Mouse (Mus musculus) embryonic facial prominence, embryonic 14.5 days (tissue): ENCODE data around the gene Ccdc85c. TPM values are rescaled to one million over a fixed set of nuclear protein-coding genes. Genes with fewer than 3 reads are reported as not detected.

Experiments used
- ATAC-seq: fragments of 200-750 bp; cut with Nextera tagmentation; 2 replicates; pipeline ENCODE4 v1.8.0; 2017; ENCODE audit warnings: low read depth, moderate number of reproducible peaks, moderate TSS enrichment
- DNase-seq: peaks from one replicate; pipeline ENCODE4 v3.0.0-alpha.2; 2015; ENCODE audit warnings: low spot score
- H3K27ac ChIP-seq: fragments of 300-500 bp; sonication (generic); replicated peaks from 2 replicates; pipeline ENCODE4 v1.5.1; 2014; ENCODE audit warnings: low read depth, mild to moderate bottlenecking, low read length, moderate library complexity
- H3K27me3 ChIP-seq: fragments of 300-500 bp; sonication (generic); replicated peaks from 2 replicates; pipeline ENCODE4 v1.6.1; 2014; ENCODE audit warnings: low read length; ENCODE audit not compliant: control insufficient read depth, insufficient read depth
- H3K36me3 ChIP-seq: fragments of 300-500 bp; sonication (generic); 2 replicates; pipeline ENCODE4 v1.6.1; 2014; ENCODE audit warnings: low read length, mixed read lengths; ENCODE audit not compliant: control insufficient read depth, insufficient read depth
- H3K4me1 ChIP-seq: fragments of 300-500 bp; sonication (generic); 2 replicates; pipeline ENCODE4 v1.6.1; 2014; ENCODE audit warnings: antibody characterized with exemption, low read length; ENCODE audit not compliant: control insufficient read depth, insufficient read depth
- H3K4me2 ChIP-seq: fragments of 300-500 bp; sonication (generic); 2 replicates; pipeline ENCODE4 v1.6.1; 2014; ENCODE audit warnings: low read depth, mild to moderate bottlenecking, low read length, moderate library complexity, mixed read lengths
- H3K4me3 ChIP-seq: fragments of 300-500 bp; sonication (generic); 2 replicates; pipeline ENCODE4 v1.5.1; 2014; ENCODE audit warnings: low read depth, mild to moderate bottlenecking, low read length
- H3K9ac ChIP-seq: fragments of 300-500 bp; sonication (generic); 2 replicates; pipeline ENCODE4 v1.6.1; 2014; ENCODE audit warnings: low read depth, mild to moderate bottlenecking, low read length, moderate library complexity, mixed read lengths
- H3K9me3 ChIP-seq: fragments of 300-500 bp; sonication (generic); 2 replicates; pipeline ENCODE4 v1.6.1; 2016; ENCODE audit warnings: low read length; ENCODE audit not compliant: control insufficient read depth
- WGBS: fragments of 180-500 bp; shearing (Covaris S2); extraction: QIAGEN DNeasy Blood & Tissue Kit; methylation state at CpG from one replicate; pipeline ENCODE4 v1.1.7; 2014; 5-methylcytosine and 5-hydroxymethylcytosine counted together
- polyA plus RNA-seq: library from polyadenylated mRNA; unstranded; fragments of >200 nt; fragmentation: Nextera tagmentation; extraction: Ambion mirVana; gene quantifications from 2 replicates; pipeline ENCODE4 v1.2.1, GENCODE M21; 2014

The Ccdc85c gene
- polyA plus RNA-seq, 1 experiment from 2014 or later = 4.7 TPM

- DNase-seq (no peak), ATAC-seq (no peak)
- peaks cover 35% of the 10 kb centered on the region for H3K4me1 ChIP-seq
- no peaks in the 10 kb centered on the region for H3K9me3 ChIP-seq
- H3K27me3 ChIP-seq = no peaks in the 10 kb centered on the region
- 78% methylated on average over 14 of the region's 14 CpGs for WGBS
- no peak overlapping the region for H3K4me2 ChIP-seq
- H3K9ac ChIP-seq = no peak overlapping the region
- H3K27ac ChIP-seq = no peak overlapping the region
- no peaks in the 10 kb centered on the region for H3K36me3 ChIP-seq
- no peak overlapping the region for H3K4me3 ChIP-seq
These were observed 40.2 kb downstream of the Ccdc85c start for GRCm38 (mm10) chr12:108234832-108235602.

GRCm38 (mm10) chr12:108233736-108234135, 41.5 kb downstream of the Ccdc85c start:
- no peaks in the 10 kb centered on the region for H3K9me3 ChIP-seq

GRCm38 (mm10) chr12:108231901-108232300, 43.3 kb downstream of the Ccdc85c start:
- 46% methylated on average over 9 of the region's 9 CpGs for WGBS
- Histone ChIP-seq H3K36me3 (no peaks in the 10 kb centered on the region), H3K27me3 (no peaks in the 10 kb centered on the region), H3K9me3 (no peaks in the 10 kb centered on the region), H3K27ac (no peak overlapping the region), H3K9ac (no peak overlapping the region), H3K4me2 (no peak overlapping the region), H3K4me1 (peaks cover 8% of the 10 kb centered on the region; the same call in 1 of the 2 replicates), H3K4me3 (no peak overlapping the region)
- no peak for ATAC-seq
- DNase-seq = no peak

More at GRCm38 (mm10) chr12:108233736-108234135, 41.5 kb downstream of the Ccdc85c start:
- no peaks in the 10 kb centered on the region for H3K36me3 ChIP-seq
- no peak for ATAC-seq
- H3K4me3 ChIP-seq = no peak overlapping the region
- no peak overlapping the region for H3K27ac ChIP-seq
- 77% methylated on average over 6 of the region's 6 CpGs for WGBS
- no peaks in the 10 kb centered on the region for H3K27me3 ChIP-seq
- no peak overlapping the region for H3K4me2 ChIP-seq
- DNase-seq = no peak
- peaks cover 22% of the 10 kb centered on the region; the same call in 1 of the 2 replicates for H3K4me1 ChIP-seq
- no peak overlapping the region for H3K9ac ChIP-seq

GRCm38 (mm10) chr12:108230821-108231794, 44.1 kb downstream of the Ccdc85c start:
- no peaks in the 10 kb centered on the region for H3K27me3 ChIP-seq
- no peak overlapping the region for H3K27ac ChIP-seq
- DNase-seq = no peak
- ATAC-seq = no peak
- no peaks in the 10 kb centered on the region for H3K9me3 ChIP-seq
- no peaks in the 10 kb centered on the region for H3K36me3 ChIP-seq
- 57% methylated on average over 16 of the region's 18 CpGs for WGBS
- H3K9ac ChIP-seq = no peak overlapping the region
- H3K4me3 ChIP-seq = no peak overlapping the region
- H3K4me2 ChIP-seq = no peak overlapping the region
- H3K4me1 ChIP-seq = peaks cover 9% of the 10 kb centered on the region; the same call in 1 of the 2 replicates

GRCm38 (mm10) chr12:108230077-108230476, 45.1 kb downstream of the Ccdc85c start:
- Histone ChIP-seq H3K27ac (no peak overlapping the region), H3K4me3 (no peak overlapping the region), H3K4me2 (no peak overlapping the region), H3K27me3 (no peaks in the 10 kb centered on the region), H3K9me3 (no peaks in the 10 kb centered on the region), H3K9ac (no peak overlapping the region), H3K36me3 (no peaks in the 10 kb centered on the region), H3K4me1 (peaks cover 12% of the 10 kb centered on the region; the same call in 1 of the 2 replicates)
- ATAC-seq (no peak), DNase-seq (no peak)
- WGBS = 72% methylated on average over 12 of the region's 12 CpGs

- Histone ChIP-seq H3K27ac (no peak overlapping the region), H3K9ac (no peak overlapping the region), H3K36me3 (no peaks in the 10 kb centered on the region), H3K4me2 (no peak overlapping the region), H3K27me3 (no peaks in the 10 kb centered on the region), H3K9me3 (no peaks in the 10 kb centered on the region), H3K4me1 (peaks cover 27% of the 10 kb centered on the region), H3K4me3 (no peak overlapping the region)
- no peak for ATAC-seq
- no peak for DNase-seq
- WGBS = 81% methylated on average over 16 of the region's 16 CpGs
These were observed 47.7 kb downstream of the Ccdc85c start for GRCm38 (mm10) chr12:108227527-108227926.

- DNase-seq (no peak), ATAC-seq (no peak)
- Histone ChIP-seq H3K27me3 (no peaks in the 10 kb centered on the region), H3K4me3 (no peak overlapping the region), H3K36me3 (no peaks in the 10 kb centered on the region), H3K9me3 (no peaks in the 10 kb centered on the region), H3K4me2 (no peak overlapping the region), H3K9ac (no peak overlapping the region), H3K27ac (no peak overlapping the region), H3K4me1 (peaks cover 24% of the 10 kb centered on the region)
- 81% methylated on average over 10 of the region's 12 CpGs for WGBS
These were observed 48.3 kb downstream of the Ccdc85c start for GRCm38 (mm10) chr12:108226941-108227340.

GRCm38 (mm10) chr12:108226216-108226615, 49.0 kb downstream of the Ccdc85c start:
- peaks cover 18% of the 10 kb centered on the region for H3K4me1 ChIP-seq
- H3K9ac ChIP-seq = no peak overlapping the region

More at GRCm38 (mm10) chr12:108226216-108226615, 49.0 kb downstream of the Ccdc85c start:
- no peak overlapping the region for H3K27ac ChIP-seq
- ATAC-seq (no peak), DNase-seq (no peak)
- H3K27me3 ChIP-seq = no peaks in the 10 kb centered on the region
- H3K9me3 ChIP-seq = no peaks in the 10 kb centered on the region
- H3K4me3 ChIP-seq = no peak overlapping the region
- no peaks in the 10 kb centered on the region for H3K36me3 ChIP-seq
- no peak overlapping the region for H3K4me2 ChIP-seq
- 72% methylated on average over 13 of the region's 13 CpGs for WGBS
